Mouse (Mus musculus): Measurements from ENCODE around the gene Abcb8. TPM values are rescaled to one million over a fixed set of nuclear protein-coding genes. Genes with fewer than 3 reads are reported as not detected.

The Abcb8 gene
- polyA plus RNA-seq, 1 experiment from 2014 or later, result 45.8 TPM

GRCm38 (mm10) chr5:24423129-24424003 is 29.9 kb downstream of the Abcb8 start, which contains the start of the genes Cdk5 and Slc4a2:
Gene Cdk5, minus strand, starts transcription at chr5:24423530.
Gene Slc4a2, plus strand, starts transcription at chr5:24423837.
- ATAC-seq (ENCODE audit: insufficient read depth, low FRiP score, low TSS enrichment) (peak; percentile 92), DNase-seq (ENCODE audit: low spot score) (peak; percentile 99)
- peak within 1 kb of the TSS; percentile 76 for H3K9ac ChIP-seq (ENCODE audit: low read length)
- H3K9me3 ChIP-seq (ENCODE audit: control insufficient read depth, low read length), result no peaks in the 10 kb centered on the region
- H3K4me3 ChIP-seq (ENCODE audit: low read depth, low read length), result peak within 1 kb of the TSS; percentile 61
- H3K27ac ChIP-seq (ENCODE audit: low read depth, low read length), result peak within 1 kb of the TSS; percentile 78
- H3K4me1 ChIP-seq (ENCODE audit: control insufficient read depth, insufficient read depth, low read length), result peaks cover 36% of the 10 kb centered on the region
- H3K4me2 ChIP-seq (ENCODE audit: low read depth), result peak within 1 kb of the TSS; percentile 78
- no peaks in the 10 kb centered on the region for H3K27me3 ChIP-seq (ENCODE audit: control insufficient read depth, insufficient read depth, low read length)
- WGBS, result under 1% methylated on average over 46 of the region's 46 CpGs
- peaks cover 4% of the 10 kb centered on the region; the same call in 1 of the 2 replicates for H3K36me3 ChIP-seq (ENCODE audit: control insufficient read depth, insufficient read depth, low read length)

- WGBS, result 16% methylated on average over 21 of the region's 21 CpGs
- peaks cover 2% of the 10 kb centered on the region; the same call in 1 of the 2 replicates for H3K36me3 ChIP-seq (ENCODE audit: control insufficient read depth, insufficient read depth, low read length)
- ATAC-seq (ENCODE audit: insufficient read depth, low FRiP score, low TSS enrichment) (peak; percentile 10; the same call in 1 of the 2 replicates), DNase-seq (ENCODE audit: low spot score) (no peak)
- peaks cover 36% of the 10 kb centered on the region for H3K4me1 ChIP-seq (ENCODE audit: control insufficient read depth, insufficient read depth, low read length)
- H3K27me3 ChIP-seq (ENCODE audit: control insufficient read depth, insufficient read depth, low read length), result no peaks in the 10 kb centered on the region
- peak overlapping the region; percentile 78 for H3K4me2 ChIP-seq (ENCODE audit: low read depth)
- H3K9ac ChIP-seq (ENCODE audit: low read length), result peak overlapping the region; percentile 55
- peak overlapping the region; percentile 78 for H3K27ac ChIP-seq (ENCODE audit: low read depth, low read length)
- H3K4me3 ChIP-seq (ENCODE audit: low read depth, low read length), result peak overlapping the region; percentile 29
- H3K9me3 ChIP-seq (ENCODE audit: control insufficient read depth, low read length), result no peaks in the 10 kb centered on the region
Measured at GRCm38 (mm10) chr5:24424004-24424781, 30.7 kb downstream of the Abcb8 start.

DNA sequence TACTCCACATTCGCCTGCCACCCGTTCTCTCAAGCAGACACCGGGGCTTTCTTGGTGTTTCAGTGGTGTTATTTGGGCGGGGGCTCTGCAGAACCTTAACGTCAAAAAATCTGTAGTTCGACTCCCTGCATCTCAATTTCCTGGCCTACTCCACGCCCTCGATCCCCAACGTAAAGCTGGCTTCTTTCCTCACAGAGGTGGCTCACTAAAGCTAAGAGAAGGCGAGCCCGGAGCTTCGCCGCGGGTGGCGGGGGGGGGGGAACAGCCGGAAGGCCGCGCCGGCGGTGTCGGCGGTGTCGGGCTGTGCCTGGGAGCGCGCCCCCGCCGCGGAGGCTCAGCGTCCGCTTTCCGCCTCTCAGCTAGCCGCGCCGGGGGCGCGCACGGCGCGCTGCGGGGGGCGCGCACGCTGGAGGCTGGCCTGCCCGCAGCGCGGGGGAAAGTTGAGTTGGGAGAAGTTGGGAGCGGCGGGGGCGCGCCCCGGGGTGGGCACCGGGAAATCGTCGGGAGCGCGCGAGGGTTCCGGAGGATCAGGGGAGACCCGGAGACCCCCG is 31.5 kb downstream of the Abcb8 start:
- no peaks in the 10 kb centered on the region; the same call in 1 of the 2 replicates for H3K36me3 ChIP-seq (ENCODE audit: control insufficient read depth, insufficient read depth, low read length)
- ATAC-seq (ENCODE audit: insufficient read depth, low FRiP score, low TSS enrichment), result no peak

GRCm38 (mm10) chr5:24425421-24426036 is 32.1 kb downstream of the Abcb8 start:
- ATAC-seq (ENCODE audit: insufficient read depth, low FRiP score, low TSS enrichment) (no peak), DNase-seq (ENCODE audit: low spot score) (peak; percentile 66)
- no peaks in the 10 kb centered on the region for H3K9me3 ChIP-seq (ENCODE audit: control insufficient read depth, low read length)
- H3K4me1 ChIP-seq (ENCODE audit: control insufficient read depth, insufficient read depth, low read length), result peaks cover 36% of the 10 kb centered on the region
- H3K27me3 ChIP-seq (ENCODE audit: control insufficient read depth, insufficient read depth, low read length), result no peaks in the 10 kb centered on the region
- peak overlapping the region; percentile 54 for H3K4me3 ChIP-seq (ENCODE audit: low read depth, low read length)
- peak overlapping the region; percentile 78 for H3K4me2 ChIP-seq (ENCODE audit: low read depth)
- peak overlapping the region; percentile 58 for H3K9ac ChIP-seq (ENCODE audit: low read length)
- 1% methylated on average over 21 of the region's 30 CpGs for WGBS
- H3K36me3 ChIP-seq (ENCODE audit: control insufficient read depth, insufficient read depth, low read length), result no peaks in the 10 kb centered on the region; the same call in 1 of the 2 replicates
- H3K27ac ChIP-seq (ENCODE audit: low read depth, low read length), result peak overlapping the region; percentile 29; the same call in 1 of the 2 replicates

More for the DNA sequence above, 31.5 kb downstream of the Abcb8 start:
- H3K4me2 ChIP-seq (ENCODE audit: low read depth), result peak overlapping the region; percentile 78
- H3K9me3 ChIP-seq (ENCODE audit: control insufficient read depth, low read length), result no peaks in the 10 kb centered on the region
- peaks cover 36% of the 10 kb centered on the region for H3K4me1 ChIP-seq (ENCODE audit: control insufficient read depth, insufficient read depth, low read length)
- DNase-seq (ENCODE audit: low spot score), result peak; percentile 92
- H3K4me3 ChIP-seq (ENCODE audit: low read depth, low read length), result peak overlapping the region; percentile 54
- H3K9ac ChIP-seq (ENCODE audit: low read length), result peak overlapping the region; percentile 58
- H3K27ac ChIP-seq (ENCODE audit: low read depth, low read length), result peak overlapping the region; percentile 29; the same call in 1 of the 2 replicates
- H3K27me3 ChIP-seq (ENCODE audit: control insufficient read depth, insufficient read depth, low read length), result no peaks in the 10 kb centered on the region
- under 1% methylated on average over 52 of the region's 60 CpGs for WGBS

DNA sequence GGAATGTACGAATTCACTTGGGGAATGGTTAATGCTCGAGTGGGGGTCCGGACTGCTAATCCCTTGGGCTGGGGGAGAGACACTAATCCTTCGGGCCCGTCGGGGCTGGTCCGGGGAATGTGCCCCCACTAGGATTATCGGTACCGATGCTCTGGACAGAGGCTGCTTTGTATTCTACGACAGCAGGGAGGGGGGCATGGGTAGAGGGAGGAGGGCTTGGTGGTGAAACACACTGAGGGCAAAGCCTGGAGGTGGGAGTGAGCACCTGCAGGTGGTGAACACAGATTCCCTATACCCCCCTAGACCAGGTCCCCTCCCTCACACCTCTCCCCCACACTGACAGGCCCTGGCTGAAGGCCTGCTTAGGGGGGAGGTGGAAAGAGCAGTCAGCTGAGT is 32.6 kb downstream of the Abcb8 start:
- Histone ChIP-seq H3K4me1 (ENCODE audit: control insufficient read depth, insufficient read depth, low read length) (peaks cover 36% of the 10 kb centered on the region), H3K27ac (ENCODE audit: low read depth, low read length) (no peak overlapping the region), H3K4me2 (ENCODE audit: low read depth) (peak overlapping the region; percentile 78), H3K27me3 (ENCODE audit: control insufficient read depth, insufficient read depth, low read length) (no peaks in the 10 kb centered on the region), H3K9me3 (ENCODE audit: control insufficient read depth, low read length) (no peaks in the 10 kb centered on the region), H3K36me3 (ENCODE audit: control insufficient read depth, insufficient read depth, low read length) (peaks cover 2% of the 10 kb centered on the region), H3K9ac (ENCODE audit: low read length) (peak overlapping the region; percentile 26; the same call in 1 of the 2 replicates), H3K4me3 (ENCODE audit: low read depth, low read length) (peak overlapping the region; percentile 54)
- WGBS, result 1% methylated on average over 10 of the region's 10 CpGs
- ATAC-seq (ENCODE audit: insufficient read depth, low FRiP score, low TSS enrichment), result no peak
- no peak for DNase-seq (ENCODE audit: low spot score)

DNA sequence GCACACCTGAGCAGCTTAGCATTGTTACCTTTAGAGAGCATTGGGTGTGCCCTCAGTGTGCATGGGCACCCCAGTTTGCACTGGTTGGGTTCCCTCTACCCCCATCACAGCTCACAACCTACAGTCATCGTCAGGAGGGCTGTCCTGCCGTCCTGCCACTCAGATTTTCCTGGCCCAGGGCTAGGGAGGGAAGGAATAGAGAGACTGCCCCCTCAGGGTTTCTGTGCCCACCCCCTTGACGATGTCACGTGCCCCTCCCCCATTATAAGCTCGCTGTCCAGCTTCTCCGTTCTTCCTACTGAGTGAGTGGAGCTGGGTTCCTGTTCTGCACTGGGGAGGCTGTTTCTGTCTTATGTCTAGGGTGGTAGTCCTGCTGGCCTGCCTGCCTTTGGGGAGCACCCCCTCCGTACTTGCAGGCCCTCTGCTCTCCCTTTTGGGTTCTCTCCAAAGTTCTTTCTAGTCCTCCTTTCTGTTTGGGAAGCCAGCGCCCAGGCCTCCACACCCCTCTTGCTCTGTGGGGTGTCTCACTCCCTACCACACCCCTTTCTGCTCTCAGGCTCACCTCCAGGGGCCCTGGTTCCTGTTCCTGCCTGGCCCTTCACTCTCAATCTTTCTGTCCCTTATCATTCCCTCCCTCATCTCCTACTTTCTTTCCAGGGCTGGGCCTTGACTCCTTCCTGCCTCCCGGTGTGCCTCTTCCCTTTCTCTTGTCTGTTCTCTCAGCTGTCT is 33.3 kb downstream of the Abcb8 start:
- WGBS, result 10% methylated on average over 9 of the region's 9 CpGs

DNA sequence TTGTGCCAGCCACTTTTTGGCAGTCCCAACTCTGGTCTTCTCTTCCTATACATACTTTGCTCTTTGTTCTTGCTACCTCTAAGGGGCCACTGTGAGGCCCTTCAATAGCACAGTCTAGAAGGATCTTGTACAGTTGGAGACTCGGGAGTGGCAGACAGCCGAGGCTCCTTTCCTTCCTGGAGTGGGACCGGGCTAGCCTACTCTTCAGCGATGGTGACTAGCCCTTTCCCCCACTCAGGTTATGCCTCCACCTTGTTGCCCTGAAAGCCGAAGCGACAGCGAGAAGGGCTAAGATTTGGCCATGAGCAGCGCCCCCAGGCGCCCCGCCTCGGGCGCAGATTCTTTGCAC is 33.8 kb downstream of the Abcb8 start:
- DNase-seq (ENCODE audit: low spot score) (no peak), ATAC-seq (ENCODE audit: insufficient read depth, low FRiP score, low TSS enrichment) (no peak)
- H3K4me2 ChIP-seq (ENCODE audit: low read depth), result peak overlapping the region; percentile 78; the same call in 1 of the 2 replicates
- H3K9me3 ChIP-seq (ENCODE audit: control insufficient read depth, low read length), result no peaks in the 10 kb centered on the region
- peaks cover 6% of the 10 kb centered on the region for H3K36me3 ChIP-seq (ENCODE audit: control insufficient read depth, insufficient read depth, low read length)
- no peak overlapping the region for H3K4me3 ChIP-seq (ENCODE audit: low read depth, low read length)
- peaks cover 34% of the 10 kb centered on the region for H3K4me1 ChIP-seq (ENCODE audit: control insufficient read depth, insufficient read depth, low read length)
- 16% methylated on average over 12 of the region's 12 CpGs for WGBS
- H3K27me3 ChIP-seq (ENCODE audit: control insufficient read depth, insufficient read depth, low read length), result no peaks in the 10 kb centered on the region
- H3K27ac ChIP-seq (ENCODE audit: low read depth, low read length), result no peak overlapping the region
- no peak overlapping the region; the same call in 1 of the 2 replicates for H3K9ac ChIP-seq (ENCODE audit: low read length)

More for the DNA sequence above, 33.3 kb downstream of the Abcb8 start:
- Histone ChIP-seq H3K4me3 (ENCODE audit: low read depth, low read length) (peak overlapping the region; percentile 6; the same call in 1 of the 2 replicates), H3K4me2 (ENCODE audit: low read depth) (peak overlapping the region; percentile 78), H3K27me3 (ENCODE audit: control insufficient read depth, insufficient read depth, low read length) (no peaks in the 10 kb centered on the region), H3K9me3 (ENCODE audit: control insufficient read depth, low read length) (no peaks in the 10 kb centered on the region), H3K4me1 (ENCODE audit: control insufficient read depth, insufficient read depth, low read length) (peaks cover 36% of the 10 kb centered on the region), H3K9ac (ENCODE audit: low read length) (peak overlapping the region; percentile 26; the same call in 1 of the 2 replicates), H3K27ac (ENCODE audit: low read depth, low read length) (no peak overlapping the region), H3K36me3 (ENCODE audit: control insufficient read depth, insufficient read depth, low read length) (peaks cover 5% of the 10 kb centered on the region)
- no peak for ATAC-seq (ENCODE audit: insufficient read depth, low FRiP score, low TSS enrichment)
- no peak for DNase-seq (ENCODE audit: low spot score)
